Mouse (Mus musculus) layer of hippocampus, postnatal 10 days (tissue): ENCODE data around the gene Sec11a. TPM values are rescaled to one million over a fixed set of nuclear protein-coding genes. Genes with fewer than 3 reads are reported as not detected.
"Not testable (repeated sequence)": the region's sequence is repeated elsewhere in the genome, so short reads cannot be mapped to it uniquely, and the experiment has no call there.

ENCODE experiments used
- DNase-seq, 2 experiments: peaks; one replicate each; pipeline ENCODE4 v3.0.0; 2021; ENCODE audit warnings: low spot score in 2 of 2
- long read RNA-seq: library from polyadenylated mRNA; stranded (forward); transcript quantifications from one replicate; pipeline ENCODE4 v2.0.0, GENCODE M21; 2023
- total RNA-seq, 2 experiments: library from RNA; stranded (reverse); gene quantifications; 2 replicates each; pipeline ENCODE4 v1.2.3; 2021

Sec11a gene
- total RNA-seq = 10 to 100 TPM; 75.7 to 79.5 TPM
- long read RNA-seq, transcript Sec11a-201 (6 exons, 1,345 nt) = major isoform, 81 of 99 reads
- long read RNA-seq, transcript Sec11a-208 (7 exons, 728 nt) = minor isoform, 11 of 99 reads
- long read RNA-seq, partial matches to known transcripts = 1 of 99 reads
- long read RNA-seq, other reads (novel, unspliced or antisense) = 5 of 99 reads

DNA sequence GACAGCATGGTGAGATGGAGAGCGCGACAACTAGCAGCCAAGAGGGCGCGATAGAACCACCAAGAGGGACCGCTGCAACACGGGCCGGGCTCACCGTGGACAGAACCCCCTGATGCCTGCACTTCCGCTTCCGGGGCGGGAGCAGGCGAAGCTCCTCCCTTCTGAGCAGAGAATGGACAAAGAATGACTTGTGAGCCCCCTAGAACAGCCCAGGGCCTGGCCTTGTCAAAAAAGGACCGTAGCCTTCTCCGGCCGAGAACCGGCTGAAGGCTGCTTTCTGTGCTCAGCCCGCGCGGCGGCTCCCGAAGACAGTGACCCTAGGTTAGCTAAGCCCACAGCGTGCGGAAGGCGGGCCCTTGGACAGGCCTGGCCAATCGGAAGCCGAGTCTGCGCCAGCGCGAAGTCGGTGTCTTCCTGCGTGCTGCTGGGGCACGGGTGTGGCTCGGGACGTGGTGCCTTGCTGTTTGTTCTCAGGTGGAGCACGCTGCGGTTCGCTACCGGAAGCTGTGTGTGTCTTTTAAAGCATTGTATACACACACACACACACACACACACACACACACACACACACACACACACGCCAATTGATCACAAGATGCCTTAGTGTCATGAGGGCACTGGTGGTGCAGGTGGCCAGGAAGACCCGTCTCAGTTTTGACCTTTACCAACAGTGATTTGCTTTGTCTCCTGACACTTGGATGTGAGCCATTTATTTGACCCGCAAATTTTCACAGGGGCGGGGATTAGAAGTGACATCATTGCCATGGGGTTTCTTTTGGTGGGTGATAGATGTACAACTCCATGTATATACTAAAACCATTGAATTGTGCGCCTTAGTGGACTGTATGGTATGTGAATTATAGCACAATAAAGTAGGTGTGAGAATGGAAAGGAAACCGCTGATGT lies at the start of gene Sec11a:
Gene Sec11a, minus strand, starts transcription at position 336 of the 906 bp plus-strand sequence.
- DNase-seq = peak; percentile 95 to 96

DNA sequence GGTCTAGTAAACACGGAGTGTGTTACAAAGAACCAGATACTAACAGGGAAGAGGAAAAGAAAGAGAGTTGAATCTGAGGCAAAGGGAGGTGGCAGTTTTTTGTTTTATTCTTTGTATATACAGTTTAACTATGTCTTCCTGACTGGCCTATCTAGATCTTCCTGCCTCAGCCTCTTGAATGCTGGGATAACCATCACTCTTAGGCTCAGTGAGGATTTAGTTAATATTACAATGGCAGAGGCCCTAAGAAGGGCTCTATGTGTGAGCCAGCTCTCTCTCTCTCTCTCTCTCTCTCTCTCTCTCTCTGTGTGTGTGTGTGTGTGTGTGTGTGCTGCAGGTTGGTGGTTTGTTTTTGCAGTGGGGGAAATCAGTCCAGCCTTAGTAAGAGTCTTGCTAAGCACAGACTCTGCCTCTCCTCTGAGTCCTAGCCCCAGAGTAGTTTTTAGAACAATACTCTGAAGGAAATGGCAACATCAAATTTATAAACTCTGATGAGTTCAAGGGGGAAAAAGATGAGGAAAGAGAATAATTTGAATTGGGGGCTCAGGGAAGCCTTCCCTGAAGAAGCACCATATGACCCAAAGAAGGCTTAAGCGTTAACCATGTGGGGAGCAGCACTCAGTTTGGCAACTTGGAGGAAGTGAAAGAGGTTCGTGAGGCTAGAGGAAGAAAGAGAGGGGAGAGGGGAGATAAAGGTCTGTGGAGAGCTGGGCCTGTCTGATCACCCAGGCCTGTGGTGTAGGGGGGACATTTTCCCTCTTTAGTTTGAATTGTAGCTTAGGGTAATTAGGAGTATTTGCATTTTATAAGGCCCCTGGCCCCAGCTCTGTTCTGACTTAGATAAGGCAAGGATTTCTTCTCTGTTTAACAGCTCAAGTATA lies 47.9 kb upstream of the Sec11a start:
- no peak for DNase-seq

DNA sequence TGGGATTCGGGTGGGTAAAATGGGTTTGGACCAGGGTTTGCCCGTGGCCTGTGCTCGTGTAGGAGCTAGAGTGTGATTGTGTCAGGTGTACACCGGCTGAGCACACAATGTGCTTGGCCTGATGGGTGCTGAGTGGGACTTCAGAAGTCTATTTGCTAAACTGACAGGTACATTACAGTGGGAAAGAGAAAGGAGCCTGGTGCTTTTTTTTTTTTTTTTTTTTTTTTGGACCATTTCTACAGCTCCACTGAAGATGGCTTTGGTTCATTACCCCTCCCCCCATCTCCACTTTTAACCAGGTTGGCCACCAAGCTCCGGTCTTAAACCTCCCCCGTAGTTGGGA lies 47.1 kb upstream of the Sec11a start:
- peak; percentile 13 to 16 for DNase-seq

DNA sequence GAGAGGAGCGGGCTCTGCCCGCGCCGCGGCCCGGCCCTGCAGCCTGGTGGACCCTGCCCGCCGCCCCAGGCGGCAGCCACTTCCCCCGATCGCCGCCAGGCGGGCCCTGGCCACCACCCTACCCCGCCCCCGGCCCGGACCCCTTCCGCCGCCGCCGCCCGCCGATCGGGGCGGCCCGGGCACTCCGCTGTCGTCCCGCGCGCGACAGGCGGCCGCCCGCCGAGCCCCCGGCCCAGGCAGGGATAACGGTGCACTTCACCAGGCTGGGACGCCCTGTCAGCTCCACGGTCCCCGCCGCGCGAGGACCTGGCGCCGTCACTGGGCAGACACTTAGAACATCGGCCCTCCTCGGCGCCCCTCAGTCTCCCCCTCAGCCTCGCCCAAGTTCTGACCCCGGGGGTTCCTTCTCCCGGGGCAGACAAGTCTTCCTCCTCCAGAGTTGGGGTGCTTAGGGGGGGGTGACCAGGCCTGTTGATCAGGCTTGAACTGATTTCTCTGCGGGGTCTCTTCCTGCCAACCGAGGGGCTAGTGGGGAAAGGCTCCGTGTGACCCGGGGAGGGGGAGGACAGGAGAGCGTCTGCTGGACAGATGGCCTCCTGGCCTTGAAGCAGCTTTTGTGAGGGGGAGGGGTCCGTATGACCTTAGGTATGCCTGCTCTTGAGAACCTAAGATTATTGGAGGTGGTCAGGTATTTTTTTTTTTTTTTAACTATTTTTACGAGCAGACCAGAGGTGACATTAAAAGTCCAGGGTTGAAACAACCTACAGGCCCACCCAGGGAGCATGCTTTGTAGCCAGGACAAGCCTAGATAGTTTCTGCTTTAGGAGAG lies 46.5 kb upstream of the Sec11a start:
- DNase-seq = peak; percentile 71 to 74

DNA sequence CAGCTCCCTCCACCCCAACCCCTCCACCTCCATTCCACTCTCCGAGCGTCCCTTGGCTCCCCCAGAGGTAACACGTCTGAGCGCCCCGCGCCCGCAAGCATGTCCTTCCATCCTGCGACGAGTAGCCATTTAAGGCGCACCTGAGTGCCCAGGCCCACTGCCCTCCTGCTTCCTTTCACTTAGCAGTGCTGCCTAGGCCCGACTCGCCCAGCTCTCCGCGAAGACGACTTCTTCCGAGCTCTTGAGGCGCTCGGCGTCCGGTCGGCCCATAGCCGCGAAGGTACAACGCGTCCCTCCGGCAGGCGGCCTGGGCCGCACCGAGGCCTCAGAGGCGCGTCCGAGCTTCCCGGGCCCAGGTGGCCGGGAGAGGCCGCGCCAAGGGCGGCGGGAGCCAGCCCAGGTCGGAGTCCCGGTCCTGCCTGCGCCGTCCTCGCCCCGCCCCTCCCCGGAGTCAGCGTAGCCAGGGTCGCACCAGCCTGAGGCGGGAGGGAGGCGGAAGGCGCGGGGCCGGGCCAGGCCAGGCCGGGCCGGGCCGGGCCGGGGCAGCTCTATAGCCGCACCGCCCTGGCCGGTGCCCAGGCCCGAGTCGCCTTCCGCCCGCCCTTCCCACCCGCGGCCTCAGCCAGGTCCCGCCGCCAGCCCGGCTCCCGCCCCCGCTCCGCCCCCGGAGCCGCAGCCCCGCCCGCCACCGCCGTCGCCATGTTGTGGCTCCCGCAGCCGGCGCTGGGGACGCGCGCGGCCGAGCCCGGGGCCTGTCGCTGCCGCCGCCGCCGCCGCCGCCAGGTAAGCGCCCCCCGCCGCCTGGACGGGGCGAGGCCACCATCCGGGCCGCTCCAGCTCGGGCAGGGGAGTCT lies 45.6 kb upstream of the Sec11a start, which contains the start of gene Zfp592:
Gene Zfp592, plus strand, starts transcription at position 702 of the 854 bp plus-strand sequence.
- DNase-seq = peak; percentile 73 to 82

DNA sequence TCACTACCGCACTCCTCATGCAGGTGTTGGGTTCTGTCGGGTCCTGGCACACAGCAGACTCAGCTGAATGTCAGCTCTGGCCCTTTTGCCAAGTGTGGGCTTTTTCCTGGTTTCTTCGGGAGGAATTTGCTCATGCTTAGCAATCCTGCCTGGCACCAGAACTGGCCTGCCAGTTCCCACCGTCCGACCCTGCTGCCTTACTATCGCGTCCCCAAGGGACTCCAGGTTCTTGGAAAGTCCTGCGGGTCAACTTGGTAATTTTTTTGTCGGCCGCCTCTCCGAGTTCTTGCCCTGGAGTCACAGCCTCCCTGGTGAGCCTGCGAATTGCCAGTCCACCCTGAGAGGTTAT lies 45.0 kb upstream of the Sec11a start:
- peak in 1 of 2 experiments; percentile 42 for DNase-seq

DNA sequence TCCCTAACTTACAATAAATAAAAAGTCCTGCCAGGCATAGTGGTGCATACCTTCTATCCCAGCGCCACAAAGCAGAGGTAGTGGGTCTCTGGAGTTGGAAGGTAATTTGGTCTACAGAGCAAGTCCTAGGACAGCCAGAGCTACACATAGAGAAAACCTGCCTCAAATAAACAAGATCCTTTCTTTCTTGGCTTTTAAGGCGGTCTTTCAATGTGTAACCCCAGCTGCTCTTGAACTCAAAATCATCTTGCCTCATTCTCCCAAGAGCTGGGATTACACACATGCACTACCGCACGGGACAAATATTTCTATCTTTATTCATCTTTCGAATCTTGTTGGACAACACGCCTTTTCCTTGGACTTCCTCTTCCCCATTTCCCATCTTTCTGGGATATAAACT lies 44.5 kb upstream of the Sec11a start:
- DNase-seq = no peak

DNA sequence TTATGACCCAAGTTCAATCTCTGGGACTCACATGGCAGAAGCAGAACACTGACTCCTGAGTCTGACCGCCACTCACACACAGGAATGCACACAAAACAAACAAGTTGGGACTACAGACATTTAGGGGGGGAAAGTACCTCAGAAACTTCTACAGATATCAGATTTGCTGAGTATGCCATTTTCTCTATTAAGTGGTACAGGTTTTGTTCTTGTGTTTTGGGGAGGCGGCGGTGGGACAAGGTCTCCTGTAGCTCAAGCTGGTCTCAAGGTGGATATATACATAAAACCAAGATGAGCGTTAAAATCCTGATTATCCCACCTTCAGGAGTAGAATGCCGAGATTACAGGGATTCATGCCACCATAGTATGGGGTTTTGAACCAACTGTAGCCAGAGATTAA lies 44.0 kb upstream of the Sec11a start:
- DNase-seq = no peak

DNA sequence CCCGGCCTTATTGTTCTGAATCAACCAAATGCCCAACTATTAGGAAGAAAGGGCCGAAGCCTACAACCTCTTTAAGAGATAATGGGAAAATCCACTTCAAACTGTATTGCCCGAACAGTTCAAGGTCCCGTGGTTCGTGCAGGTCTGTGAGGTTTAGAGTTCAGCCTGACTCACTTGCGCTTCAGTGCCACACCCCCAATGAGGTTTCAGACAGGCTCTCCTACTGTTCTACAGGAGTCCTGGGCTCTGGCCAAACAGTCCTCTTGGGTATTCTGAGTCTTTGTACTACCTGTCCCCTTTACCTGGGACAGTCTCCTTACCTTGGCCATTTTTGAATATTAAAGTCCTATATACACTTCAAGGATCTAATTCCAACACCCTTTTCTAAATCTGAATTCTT lies 42.7 kb upstream of the Sec11a start:
- no peak for DNase-seq

DNA sequence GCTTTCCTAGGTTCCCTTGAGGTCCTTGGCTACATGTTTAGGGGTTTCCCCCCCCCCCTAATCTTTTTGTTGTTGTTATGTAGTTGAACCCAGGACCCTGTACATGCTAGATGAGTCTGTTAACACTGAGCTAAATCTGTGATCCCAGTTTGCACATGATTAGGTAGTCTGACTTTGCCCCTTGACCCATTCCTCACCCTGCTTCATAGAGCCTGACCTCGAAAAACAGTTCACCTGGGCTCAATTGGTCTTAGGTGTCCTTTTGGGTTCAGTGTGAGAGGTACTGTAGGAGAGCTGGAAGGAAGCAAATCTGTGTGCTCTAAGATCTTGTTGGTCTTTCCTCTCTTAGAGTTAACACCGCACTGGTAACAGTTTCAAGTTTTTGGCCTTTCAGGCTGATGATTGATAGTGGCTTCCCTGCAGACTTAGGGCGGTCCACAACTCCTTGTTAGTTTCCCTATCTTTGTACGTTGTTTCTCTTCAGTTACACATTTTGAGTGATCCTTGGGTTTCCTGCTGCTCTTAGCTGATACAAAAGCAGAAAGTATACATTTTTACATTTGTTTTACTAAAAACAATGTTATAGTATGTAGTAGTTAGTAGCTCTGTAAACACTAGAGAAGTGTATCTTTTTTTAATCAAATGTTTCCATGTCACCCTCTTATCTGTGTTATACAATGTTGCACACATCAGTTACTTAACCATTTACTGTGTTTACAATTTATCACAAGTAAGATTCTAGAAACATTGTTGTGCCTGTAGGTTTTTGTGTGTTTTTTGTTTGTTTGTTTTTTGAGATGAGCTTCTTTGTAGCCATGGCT lies 40.4 kb upstream of the Sec11a start:
- DNase-seq = no peak

DNA sequence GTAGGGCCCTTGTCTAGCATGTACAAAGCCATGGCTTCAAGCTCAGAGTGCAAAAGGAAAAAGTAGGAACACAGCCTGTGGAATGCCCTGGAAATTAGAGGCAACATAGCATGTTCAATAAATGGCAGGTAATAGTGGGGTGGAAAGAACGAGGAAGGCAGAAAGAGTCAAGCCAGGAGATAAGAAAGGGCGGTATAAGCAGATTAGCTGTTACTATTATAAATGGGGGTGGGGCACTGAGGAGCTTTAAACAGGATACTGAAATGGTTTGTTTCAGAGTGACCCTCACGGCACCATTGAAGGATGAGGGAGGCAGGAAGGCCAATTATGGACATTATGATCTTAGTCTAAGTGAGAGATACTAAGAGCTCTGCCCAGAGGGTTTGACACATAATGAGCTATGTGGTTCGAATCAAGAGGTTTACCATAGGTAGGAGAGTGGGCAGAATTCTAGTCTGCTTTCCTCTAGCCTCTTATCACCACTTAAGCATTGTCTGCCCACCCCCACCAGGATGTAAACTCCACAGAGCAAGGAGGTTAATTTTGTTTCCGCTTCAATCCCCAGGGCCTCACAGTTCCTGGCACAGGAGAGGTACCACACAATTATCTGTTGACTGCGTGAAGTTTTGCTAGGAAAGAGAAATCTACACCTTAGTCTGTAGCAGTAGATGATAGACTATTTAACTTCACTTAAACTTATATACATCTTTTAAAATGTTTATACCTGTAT lies 39.0 kb upstream of the Sec11a start:
- no peak for DNase-seq

DNA sequence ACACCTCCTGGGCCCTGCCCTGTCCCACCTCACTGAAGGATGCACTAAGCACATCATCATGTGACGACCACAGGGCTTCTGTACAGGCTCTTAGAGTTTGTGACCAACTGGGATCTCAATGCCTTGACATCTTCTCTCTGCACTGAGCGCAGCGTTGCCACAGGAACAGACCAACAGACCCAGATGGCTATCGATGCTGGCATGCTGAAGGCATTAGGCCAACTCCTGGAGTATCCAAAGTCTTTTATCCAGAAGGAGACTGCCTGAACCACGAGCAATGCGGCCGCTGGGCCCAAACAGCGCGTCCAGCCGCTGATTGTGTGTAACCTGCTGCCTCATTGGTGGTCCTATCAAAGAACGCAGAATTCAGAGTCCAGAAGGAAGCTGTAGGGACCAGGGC lies 33.0 kb upstream of the Sec11a start:
- DNase-seq = peak in 1 of 2 experiments; percentile 9

DNA sequence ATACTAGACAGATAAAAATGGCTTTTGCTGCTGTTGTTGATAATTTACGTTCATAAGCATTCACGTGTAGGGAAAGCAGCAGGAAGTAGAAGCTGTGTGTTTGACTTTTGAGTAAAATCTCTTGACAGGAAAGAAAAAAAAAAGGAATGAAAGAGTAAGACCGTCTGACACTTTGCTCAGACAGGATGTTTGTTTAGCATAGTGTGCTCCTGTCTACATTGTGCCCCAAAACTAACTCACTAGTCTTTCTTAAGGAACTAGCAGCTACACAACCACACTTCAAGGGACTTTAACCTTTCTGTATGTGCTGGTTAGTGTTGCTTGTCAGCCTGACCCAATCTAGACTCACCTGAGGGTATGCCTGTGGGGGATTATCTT lies 26.0 kb upstream of the Sec11a start:
- not testable (repeated sequence) for DNase-seq

DNA sequence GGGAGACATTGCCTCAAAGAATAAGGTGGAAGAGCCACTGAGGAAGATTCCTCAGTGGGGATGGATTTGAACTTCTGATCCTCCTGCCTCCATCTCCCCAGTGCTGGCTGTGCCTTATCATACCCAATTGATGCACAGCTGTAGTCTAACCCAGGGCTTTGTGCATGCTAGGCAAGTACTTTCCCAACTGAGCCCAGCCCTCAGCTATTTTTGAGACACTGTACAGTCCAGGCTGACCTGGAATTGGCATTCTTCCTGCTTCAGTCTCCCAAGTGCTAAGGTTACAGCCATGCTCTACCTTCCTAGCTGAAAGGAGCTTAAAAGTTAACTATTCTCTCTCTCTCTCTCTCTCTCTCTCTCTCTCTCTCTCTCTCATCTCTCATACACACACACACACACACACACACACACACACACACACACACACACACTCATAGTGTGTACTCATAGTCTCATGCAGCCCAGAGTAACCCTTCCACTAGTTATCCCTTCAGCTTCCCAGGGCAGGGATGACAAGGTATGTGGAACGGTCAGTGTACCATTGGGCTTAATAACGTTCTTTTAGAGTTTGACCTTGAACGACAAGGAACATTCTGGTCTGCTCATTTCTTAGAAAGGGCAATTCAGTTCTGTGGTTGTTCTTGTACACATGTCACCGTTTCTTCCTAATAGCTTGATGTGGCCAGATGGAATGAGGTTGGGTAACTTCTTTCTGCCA lies 25.5 kb upstream of the Sec11a start:
- not testable (repeated sequence) for DNase-seq

DNA sequence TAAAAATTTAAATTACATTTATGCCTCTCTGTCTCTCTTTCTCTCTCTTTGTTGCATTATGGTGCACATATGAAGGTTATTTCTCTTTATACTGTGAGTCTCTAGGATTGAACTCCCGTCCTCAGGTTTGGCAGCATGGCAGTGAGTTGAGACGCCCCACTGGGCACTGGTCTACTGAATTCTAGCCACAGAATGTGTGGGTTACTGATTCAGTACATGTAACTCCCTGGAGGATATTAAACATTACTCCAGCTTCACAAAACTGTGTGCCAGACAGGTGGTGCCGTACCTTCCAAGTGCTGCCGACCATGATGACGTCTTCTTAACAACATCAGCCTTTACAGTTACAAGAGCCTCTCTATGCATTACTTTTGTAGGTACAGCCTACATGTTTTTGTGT lies 24.5 kb upstream of the Sec11a start:
- DNase-seq = no peak

DNA sequence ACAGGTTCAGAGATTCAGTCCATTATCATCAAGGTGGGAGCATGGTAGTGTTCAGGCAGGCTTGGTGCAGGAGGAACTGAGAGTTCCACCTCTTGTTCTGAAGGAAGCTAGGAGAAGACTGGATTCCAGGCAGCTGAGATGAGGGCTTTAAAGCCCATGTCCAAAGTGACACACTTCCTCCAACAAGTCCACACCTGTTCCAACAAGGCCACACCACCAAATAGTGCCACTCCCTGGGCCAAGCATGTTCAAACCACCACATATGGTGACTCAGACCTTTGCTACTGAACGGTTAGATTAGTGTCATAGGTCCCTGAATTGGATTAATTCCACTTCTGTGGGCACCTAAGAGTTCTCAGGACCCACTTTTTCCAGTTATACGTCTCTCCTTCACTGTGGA lies 23.8 kb upstream of the Sec11a start:
- no peak for DNase-seq

DNA sequence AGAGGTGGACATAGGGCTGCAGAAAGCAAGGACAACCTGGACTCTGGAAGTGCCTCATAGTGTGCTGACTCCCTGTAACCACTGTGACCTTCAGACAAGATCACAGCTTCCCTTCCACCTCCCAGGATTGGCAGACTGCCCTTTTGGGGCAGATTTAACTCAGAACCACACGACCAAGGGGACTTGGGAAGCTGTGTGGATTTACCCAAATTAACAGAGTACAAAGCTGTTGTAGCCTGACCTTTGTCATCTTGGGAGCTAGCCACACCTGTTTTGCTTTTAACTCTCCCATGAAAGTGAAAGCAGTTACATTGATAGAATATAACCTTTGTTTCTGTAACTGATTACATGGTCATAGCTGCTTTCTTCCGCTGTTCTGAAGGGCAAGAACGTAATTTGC lies 23.3 kb upstream of the Sec11a start:
- no peak for DNase-seq

DNA sequence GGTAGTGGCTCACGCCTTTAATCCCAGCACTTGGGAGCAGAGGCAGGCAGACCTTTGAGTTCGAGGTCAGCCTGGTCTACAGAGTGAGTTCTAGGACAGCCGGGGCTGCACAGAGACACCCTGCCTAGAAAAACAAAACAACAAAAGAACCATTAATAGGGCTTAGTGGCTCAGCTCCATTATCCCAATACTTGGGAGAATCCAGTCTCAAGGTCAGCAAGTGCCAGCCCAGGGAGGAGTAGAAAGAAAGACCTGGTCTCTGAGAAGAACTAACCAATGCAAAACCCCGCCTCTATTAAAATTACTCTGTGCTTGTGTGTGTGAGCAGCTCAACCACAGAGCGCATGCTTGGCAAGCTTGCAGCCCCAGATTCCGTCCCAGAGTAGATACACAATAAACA lies 15.2 kb upstream of the Sec11a start:
- DNase-seq = no peak
